Mouse (Mus musculus) forebrain, embryonic 15.5 days (tissue): ENCODE measurements around the gene Gtdc1. TPM values are rescaled to one million over a fixed set of nuclear protein-coding genes. Genes with fewer than 3 reads are reported as not detected.

ENCODE experiments used
- ATAC-seq: fragments of 200-750 bp; cut with Nextera tagmentation; replicated peaks from 2 replicates; pipeline ENCODE4 v1.8.0; 2017; ENCODE audit warnings: mild to moderate bottlenecking, moderate TSS enrichment, moderate library complexity
- H3K27ac ChIP-seq: fragments of 300-500 bp; sonication (generic); replicated peaks from 2 replicates; pipeline ENCODE4 v1.5.1; 2015; ENCODE audit warnings: mild to moderate bottlenecking, inconsistent platforms
- H3K27me3 ChIP-seq: fragments of 300-500 bp; sonication (generic); 2 replicates; pipeline ENCODE4 v1.6.1; 2015; ENCODE audit warnings: inconsistent platforms
- H3K36me3 ChIP-seq: fragments of 300-500 bp; sonication (generic); 2 replicates; pipeline ENCODE4 v1.6.1; 2015; ENCODE audit warnings: mild to moderate bottlenecking, inconsistent platforms
- H3K4me1 ChIP-seq: fragments of 300-500 bp; sonication (generic); 2 replicates; pipeline ENCODE4 v1.6.1; 2015; ENCODE audit warnings: inconsistent platforms
- H3K4me2 ChIP-seq: fragments of 300-500 bp; sonication (generic); replicated peaks from 2 replicates; pipeline ENCODE4 v1.6.1; 2015; ENCODE audit warnings: mild to moderate bottlenecking, inconsistent platforms
- H3K4me3 ChIP-seq: fragments of 300-500 bp; sonication (generic); 2 replicates; pipeline ENCODE4 v1.5.1; 2015; ENCODE audit warnings: mild to moderate bottlenecking, inconsistent platforms
- H3K9ac ChIP-seq: fragments of 300-500 bp; sonication (generic); replicated peaks from 2 replicates; pipeline ENCODE4 v1.6.1; 2015; ENCODE audit warnings: mild to moderate bottlenecking, inconsistent platforms
- H3K9me3 ChIP-seq: fragments of 300-500 bp; sonication (generic); 2 replicates; pipeline ENCODE4 v1.6.1; 2016; ENCODE audit warnings: inconsistent platforms
- WGBS: fragments of 180-500 bp; shearing (Covaris S2); methylation state at CpG from one replicate; pipeline ENCODE4 v1.1.7; 2015; ENCODE audit warnings: mixed read lengths; 5-methylcytosine and 5-hydroxymethylcytosine counted together
- polyA plus RNA-seq: library from polyadenylated mRNA; unstranded; fragments of >200 nt; fragmentation: Nextera tagmentation; extraction: Ambion mirVana; gene quantifications from 2 replicates; pipeline ENCODE4 v1.2.1, GENCODE M21; 2015

The Gtdc1 gene
- polyA plus RNA-seq, 1 experiment from 2014 or later, result 35.9 TPM

- no peaks in the 10 kb centered on the region for H3K9me3 ChIP-seq
- no peaks in the 10 kb centered on the region for H3K36me3 ChIP-seq
- H3K27ac ChIP-seq, result no peak overlapping the region
- no peaks in the 10 kb centered on the region for H3K4me1 ChIP-seq
- no peak for ATAC-seq
- WGBS, result 23% methylated on average over 4 of the region's 4 CpGs
- H3K4me2 ChIP-seq, result no peak overlapping the region
- H3K9ac ChIP-seq, result no peak overlapping the region
- H3K27me3 ChIP-seq, result no peaks in the 10 kb centered on the region
- no peak overlapping the region for H3K4me3 ChIP-seq
Measured at GRCm38 (mm10) chr2:44538135-44538534, 389.3 kb downstream of the Gtdc1 start.

- H3K9me3 ChIP-seq, result no peaks in the 10 kb centered on the region
- no peak overlapping the region for H3K9ac ChIP-seq
- ATAC-seq, result no peak
- no peak overlapping the region for H3K4me3 ChIP-seq
- H3K4me2 ChIP-seq, result no peak overlapping the region
- no peaks in the 10 kb centered on the region for H3K27me3 ChIP-seq
- H3K27ac ChIP-seq, result no peak overlapping the region
- H3K36me3 ChIP-seq, result no peaks in the 10 kb centered on the region
- H3K4me1 ChIP-seq, result no peaks in the 10 kb centered on the region
- 87% methylated on average over 11 of the region's 11 CpGs for WGBS
Measured at GRCm38 (mm10) chr2:44535760-44536159, 391.7 kb downstream of the Gtdc1 start.

- ATAC-seq, result no peak
- H3K27me3 ChIP-seq, result no peaks in the 10 kb centered on the region
- H3K4me1 ChIP-seq, result no peaks in the 10 kb centered on the region
- no peak overlapping the region for H3K9ac ChIP-seq
- WGBS, result 79% methylated on average over 10 of the region's 10 CpGs
- H3K4me2 ChIP-seq, result no peak overlapping the region
- no peak overlapping the region for H3K27ac ChIP-seq
- no peaks in the 10 kb centered on the region for H3K36me3 ChIP-seq
- no peaks in the 10 kb centered on the region for H3K9me3 ChIP-seq
- H3K4me3 ChIP-seq, result no peak overlapping the region
Measured at GRCm38 (mm10) chr2:44535136-44535675, 392.3 kb downstream of the Gtdc1 start.

GRCm38 (mm10) chr2:44526110-44527032, 401.1 kb downstream of the Gtdc1 start:
- Histone ChIP-seq H3K9ac (no peak overlapping the region), H3K27ac (no peak overlapping the region), H3K4me3 (no peak overlapping the region), H3K9me3 (no peaks in the 10 kb centered on the region), H3K4me2 (no peak overlapping the region), H3K36me3 (no peaks in the 10 kb centered on the region), H3K27me3 (no peaks in the 10 kb centered on the region), H3K4me1 (peaks cover 20% of the 10 kb centered on the region)
- 14% methylated on average over 6 of the region's 6 CpGs for WGBS
- peak; percentile 38; the same call in 1 of the 2 replicates for ATAC-seq

- no peaks in the 10 kb centered on the region for H3K36me3 ChIP-seq
- H3K4me1 ChIP-seq, result peaks cover 20% of the 10 kb centered on the region
- 14% methylated on average over 5 of the region's 5 CpGs for WGBS
- ATAC-seq, result no peak
- no peak overlapping the region for H3K4me3 ChIP-seq
- no peak overlapping the region for H3K9ac ChIP-seq
- no peak overlapping the region for H3K4me2 ChIP-seq
- H3K9me3 ChIP-seq, result no peaks in the 10 kb centered on the region
- no peak overlapping the region for H3K27ac ChIP-seq
- no peaks in the 10 kb centered on the region for H3K27me3 ChIP-seq
Measured at GRCm38 (mm10) chr2:44525187-44525919, 402.1 kb downstream of the Gtdc1 start.

- no peak overlapping the region for H3K4me3 ChIP-seq
- no peaks in the 10 kb centered on the region for H3K36me3 ChIP-seq
- 87% methylated on average over 3 of the region's 3 CpGs for WGBS
- no peak for ATAC-seq
- no peak overlapping the region for H3K9ac ChIP-seq
- H3K9me3 ChIP-seq, result no peaks in the 10 kb centered on the region
- no peak overlapping the region for H3K27ac ChIP-seq
- H3K4me1 ChIP-seq, result peaks cover 3% of the 10 kb centered on the region
- no peaks in the 10 kb centered on the region for H3K27me3 ChIP-seq
- H3K4me2 ChIP-seq, result no peak overlapping the region
Measured at GRCm38 (mm10) chr2:44519236-44519635, 408.2 kb downstream of the Gtdc1 start.

- H3K27me3 ChIP-seq, result no peaks in the 10 kb centered on the region
- no peak for ATAC-seq
- peaks cover 3% of the 10 kb centered on the region for H3K4me1 ChIP-seq
- H3K36me3 ChIP-seq, result no peaks in the 10 kb centered on the region
- H3K4me2 ChIP-seq, result no peak overlapping the region
- H3K9ac ChIP-seq, result no peak overlapping the region
- no peak overlapping the region for H3K27ac ChIP-seq
- WGBS, result 55% methylated on average over 4 of the region's 4 CpGs
- H3K9me3 ChIP-seq, result no peaks in the 10 kb centered on the region
- no peak overlapping the region for H3K4me3 ChIP-seq
Measured at GRCm38 (mm10) chr2:44518085-44518484, 409.4 kb downstream of the Gtdc1 start.

Other genes with a start within 250 kb of the Gtdc1 start
- gene Zeb2, start 189.7 kb upstream of the Gtdc1 start, polyA plus RNA-seq, result 106 and 119 TPM in 2 replicates